Mouse (Mus musculus): ENCODE data around the gene Crebbp. TPM values are rescaled to one million over a fixed set of nuclear protein-coding genes. Genes with fewer than 3 reads are reported as not detected.

Crebbp gene
- polyA plus RNA-seq, 1 experiment from 2014 or later = 20.6 TPM

DNA sequence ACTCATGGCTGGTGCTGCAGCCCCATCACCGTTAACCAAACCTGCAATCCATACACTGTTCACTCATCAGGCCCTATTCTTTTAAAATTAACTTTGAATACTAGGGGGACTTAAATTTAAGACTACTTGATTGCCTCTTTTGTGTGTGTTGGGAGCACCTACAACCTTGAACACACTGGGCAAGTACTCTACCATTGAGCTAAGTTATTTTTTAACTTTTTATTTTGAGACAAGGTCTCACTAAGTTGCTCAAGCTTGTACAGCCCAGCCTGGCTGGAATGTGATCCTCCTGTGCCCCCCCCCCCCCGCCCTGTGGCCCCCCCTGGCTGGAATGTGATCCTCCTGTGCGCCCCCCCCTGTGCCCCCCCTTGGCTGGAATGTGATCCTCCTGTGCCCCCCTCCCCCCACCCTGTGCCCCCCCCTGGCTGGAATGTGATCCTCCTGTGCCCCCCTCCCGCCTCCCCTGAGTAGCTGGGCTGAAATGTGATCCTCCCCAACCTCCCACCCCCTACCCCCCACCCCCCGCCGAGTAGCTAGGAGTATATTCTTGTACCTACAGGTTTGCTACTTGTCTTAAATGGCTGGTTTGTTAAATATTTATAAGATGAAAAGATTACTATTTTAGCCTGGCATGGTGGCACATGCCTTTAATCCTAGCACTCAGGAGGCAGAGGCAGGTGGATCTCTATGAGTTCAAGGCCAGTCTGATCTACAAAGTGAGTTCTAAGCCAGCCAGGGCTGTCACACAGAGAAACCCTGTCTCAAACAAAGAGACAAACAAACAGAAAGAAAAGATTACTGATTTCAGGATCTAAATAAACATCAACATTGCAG lies 182.1 kb downstream of the Crebbp start:
- ATAC-seq (replicated peaks; ENCODE audit: extremely low read depth, insufficient read depth, low FRiP score) = no peak
- no peak overlapping the region for H3K9ac ChIP-seq (ENCODE audit: low read length)
- no peaks in the 10 kb centered on the region for H3K27me3 ChIP-seq (ENCODE audit: control insufficient read depth, insufficient read depth, low read length)
- H3K9me3 ChIP-seq (replicated peaks; ENCODE audit: control insufficient read depth, low read length) = no peaks in the 10 kb centered on the region; the same call in 1 of the 2 replicates
- H3K36me3 ChIP-seq (ENCODE audit: control insufficient read depth, insufficient read depth) = no peaks in the 10 kb centered on the region
- no peak overlapping the region for H3K4me2 ChIP-seq (ENCODE audit: low read depth, low read length)
- no peak overlapping the region for H3K4me3 ChIP-seq (ENCODE audit: low read length)
- 76% methylated on average over 5 of the region's 6 CpGs for WGBS
- H3K27ac ChIP-seq (ENCODE audit: low read length) = no peak overlapping the region
- 0 out of 2 replicates have a peak, but pooled peaks cover 4% of the 10 kb centered on the region for H3K4me1 ChIP-seq (ENCODE audit: control insufficient read depth, insufficient read depth, low read length)

Small RNAs within 50 kb of the gene (microRNA-seq; reads per million reads assigned to microRNA genes)
- not detected for gene Gm23413

Other genes with a start within 250 kb of the Crebbp start
- gene Nlrc3, start 237.4 kb downstream of the Crebbp start, polyA plus RNA-seq (2015; fragmentation: Nextera tagmentation; extraction: Ambion mirVana) = 1.8 and 2.5 TPM in 2 replicates
- 8.8 and 8.9 TPM in 2 replicates for gene Slx4, start 210.2 kb downstream of the Crebbp start, polyA plus RNA-seq (2015; fragmentation: Nextera tagmentation; extraction: Ambion mirVana)
- 3.5 and 4.6 TPM in 2 replicates for gene Dnase1, start 177.1 kb downstream of the Crebbp start, polyA plus RNA-seq (2015; fragmentation: Nextera tagmentation; extraction: Ambion mirVana)
- gene Trap1, start 136.2 kb downstream of the Crebbp start, polyA plus RNA-seq (2015; fragmentation: Nextera tagmentation; extraction: Ambion mirVana) = 128 and 142 TPM in 2 replicates
- 1.1 and 1.6 TPM in 2 replicates for gene Adcy9, start 206.5 kb upstream of the Crebbp start, polyA plus RNA-seq (2015; fragmentation: Nextera tagmentation; extraction: Ambion mirVana)